Mouse (Mus musculus) neural tube, embryonic 12.5 days (tissue): Measurements from ENCODE around the gene Gadd45g. TPM values are rescaled to one million over a fixed set of nuclear protein-coding genes. Genes with fewer than 3 reads are reported as not detected.

ENCODE experiments used
- ATAC-seq: fragments of 200-750 bp; cut with Nextera tagmentation; 2 replicates; pipeline ENCODE4 v1.8.0; 2017; ENCODE audit warnings: low read depth, mild to moderate bottlenecking, moderate TSS enrichment, moderate library complexity; ENCODE audit not compliant: low FRiP score
- H3K27ac ChIP-seq: fragments of 300-500 bp; sonication (generic); 2 replicates; pipeline ENCODE4 v1.5.1; 2016
- H3K27me3 ChIP-seq: fragments of 300-500 bp; sonication (generic); replicated peaks from 2 replicates; pipeline ENCODE4 v1.6.1; 2016; ENCODE audit warnings: mild to moderate bottlenecking
- H3K36me3 ChIP-seq: fragments of 300-500 bp; sonication (generic); 2 replicates; pipeline ENCODE4 v1.6.1; 2016; ENCODE audit warnings: mild to moderate bottlenecking
- H3K4me1 ChIP-seq: fragments of 300-500 bp; sonication (generic); 2 replicates; pipeline ENCODE4 v1.6.1; 2016
- H3K4me2 ChIP-seq: fragments of 300-500 bp; sonication (generic); replicated peaks from 2 replicates; pipeline ENCODE4 v1.6.1; 2016; ENCODE audit warnings: mild to moderate bottlenecking
- H3K4me3 ChIP-seq: fragments of 300-500 bp; sonication (generic); 2 replicates; pipeline ENCODE4 v1.5.1; 2016
- H3K9ac ChIP-seq: fragments of 300-500 bp; sonication (generic); 2 replicates; pipeline ENCODE4 v1.6.1; 2016; ENCODE audit warnings: mild to moderate bottlenecking
- H3K9me3 ChIP-seq: fragments of 300-500 bp; sonication (generic); 2 replicates; pipeline ENCODE4 v1.6.1; 2016; ENCODE audit warnings: mild to moderate bottlenecking
- WGBS: fragments of 180-500 bp; shearing (Covaris S2); methylation state at CpG from one replicate; pipeline ENCODE4 v1.1.7; 2016; 5-methylcytosine and 5-hydroxymethylcytosine counted together
- polyA plus RNA-seq: library from polyadenylated mRNA; unstranded; fragments of >200 nt; fragmentation: Nextera tagmentation; extraction: Ambion mirVana; gene quantifications from 2 replicates; pipeline ENCODE4 v1.2.1, GENCODE M21; 2016

Gene Gadd45g
- polyA plus RNA-seq, 1 experiment from 2014 or later: 261 TPM

DNA sequence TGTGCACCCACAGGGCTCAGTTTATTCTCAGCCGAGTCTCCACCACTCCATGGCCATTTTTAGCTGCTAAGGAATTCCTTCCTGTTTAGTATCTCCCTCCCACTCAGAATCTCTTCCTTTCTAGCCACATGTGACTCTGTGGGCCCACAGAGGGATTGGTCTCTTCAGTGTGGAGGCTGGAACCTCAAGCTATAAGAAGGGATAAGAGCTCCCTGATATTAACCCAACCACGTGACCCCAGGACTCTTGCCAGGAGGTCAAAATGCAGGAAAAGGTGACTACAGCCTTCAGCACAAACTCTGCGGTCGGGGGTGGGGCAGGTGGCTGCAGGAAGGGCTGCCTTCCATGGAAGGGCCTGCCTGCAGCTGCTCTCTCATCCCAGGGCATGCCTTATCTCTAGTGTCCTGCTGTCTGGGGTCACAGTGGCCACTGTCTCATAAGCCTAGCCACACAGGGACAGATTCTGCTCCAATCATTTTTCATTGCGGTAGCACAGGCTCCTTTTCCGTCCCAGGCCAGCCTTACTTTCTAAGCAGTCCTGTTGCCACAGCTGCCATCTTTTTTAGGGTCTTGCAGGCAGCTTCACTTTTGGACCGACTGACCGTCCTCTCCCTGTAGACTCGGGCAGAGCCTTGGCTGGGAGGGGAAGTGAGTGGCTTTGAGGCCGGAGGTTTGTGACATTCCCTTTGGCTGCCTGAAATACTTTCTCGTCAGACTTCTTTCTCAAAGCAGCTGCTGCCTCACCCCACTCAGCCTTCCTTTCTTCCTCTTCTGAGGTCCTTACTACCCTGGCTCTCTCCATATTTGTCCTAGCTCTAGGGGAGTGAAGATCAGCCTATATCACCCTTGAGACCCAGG is 35.0 kb downstream of the Gadd45g start:
- 70% methylated on average over 11 of the region's 11 CpGs for WGBS
- Histone ChIP-seq H3K27ac (no peak overlapping the region), H3K36me3 (no peaks in the 10 kb centered on the region), H3K9ac (no peak overlapping the region), H3K4me3 (no peak overlapping the region), H3K4me2 (no peak overlapping the region), H3K27me3 (no peaks in the 10 kb centered on the region), H3K4me1 (peaks cover 13% of the 10 kb centered on the region; the same call in 1 of the 2 replicates), H3K9me3 (no peaks in the 10 kb centered on the region)
- ATAC-seq: no peak

GRCm38 (mm10) chr13:51882218-51882617 is 35.7 kb downstream of the Gadd45g start:
- 83% methylated on average over 3 of the region's 3 CpGs for WGBS
- H3K9ac ChIP-seq: no peak overlapping the region
- H3K27ac ChIP-seq: no peak overlapping the region
- H3K4me1 ChIP-seq: peaks cover 13% of the 10 kb centered on the region; the same call in 1 of the 2 replicates
- H3K4me2 ChIP-seq: no peak overlapping the region
- H3K9me3 ChIP-seq: no peaks in the 10 kb centered on the region
- no peaks in the 10 kb centered on the region for H3K27me3 ChIP-seq
- ATAC-seq: no peak
- H3K36me3 ChIP-seq: no peaks in the 10 kb centered on the region
- H3K4me3 ChIP-seq: no peak overlapping the region

GRCm38 (mm10) chr13:51884250-51884649 is 37.8 kb downstream of the Gadd45g start:
- Histone ChIP-seq H3K4me3 (no peak overlapping the region), H3K4me1 (peaks cover 13% of the 10 kb centered on the region; the same call in 1 of the 2 replicates), H3K27me3 (no peaks in the 10 kb centered on the region), H3K27ac (no peak overlapping the region), H3K9ac (no peak overlapping the region), H3K36me3 (no peaks in the 10 kb centered on the region), H3K4me2 (no peak overlapping the region), H3K9me3 (no peaks in the 10 kb centered on the region)
- no peak for ATAC-seq
- 75% methylated on average over 5 of the region's 5 CpGs for WGBS

GRCm38 (mm10) chr13:51885594-51885993 is 39.1 kb downstream of the Gadd45g start:
- WGBS: 89% methylated on average over 10 of the region's 10 CpGs
- Histone ChIP-seq H3K27me3 (no peaks in the 10 kb centered on the region), H3K36me3 (no peaks in the 10 kb centered on the region), H3K9ac (no peak overlapping the region), H3K9me3 (no peaks in the 10 kb centered on the region), H3K27ac (no peak overlapping the region), H3K4me3 (no peak overlapping the region), H3K4me1 (peaks cover 13% of the 10 kb centered on the region; the same call in 1 of the 2 replicates), H3K4me2 (no peak overlapping the region)
- no peak for ATAC-seq

GRCm38 (mm10) chr13:51886085-51886484 is 39.6 kb downstream of the Gadd45g start:
- Histone ChIP-seq H3K4me3 (no peak overlapping the region), H3K4me2 (no peak overlapping the region), H3K36me3 (no peaks in the 10 kb centered on the region), H3K4me1 (peaks cover 13% of the 10 kb centered on the region; the same call in 1 of the 2 replicates), H3K27me3 (no peaks in the 10 kb centered on the region), H3K27ac (no peak overlapping the region), H3K9ac (no peak overlapping the region), H3K9me3 (no peaks in the 10 kb centered on the region)
- 78% methylated on average over 6 of the region's 6 CpGs for WGBS
- no peak for ATAC-seq

- H3K4me3 ChIP-seq: no peak overlapping the region
- 74% methylated on average over 10 of the region's 10 CpGs for WGBS
- no peaks in the 10 kb centered on the region for H3K9me3 ChIP-seq
- H3K27me3 ChIP-seq: no peaks in the 10 kb centered on the region
- H3K36me3 ChIP-seq: no peaks in the 10 kb centered on the region
- ATAC-seq: no peak
- no peak overlapping the region for H3K9ac ChIP-seq
- H3K4me2 ChIP-seq: no peak overlapping the region
- peaks cover 13% of the 10 kb centered on the region; the same call in 1 of the 2 replicates for H3K4me1 ChIP-seq
- H3K27ac ChIP-seq: no peak overlapping the region
Observed at GRCm38 (mm10) chr13:51886723-51887122, 40.2 kb downstream of the Gadd45g start.

- no peaks in the 10 kb centered on the region for H3K27me3 ChIP-seq
- no peak for ATAC-seq
- H3K4me2 ChIP-seq: no peak overlapping the region
- no peaks in the 10 kb centered on the region for H3K9me3 ChIP-seq
- no peak overlapping the region for H3K9ac ChIP-seq
- 81% methylated on average over 2 of the region's 2 CpGs for WGBS
- no peak overlapping the region for H3K4me3 ChIP-seq
- H3K27ac ChIP-seq: no peak overlapping the region
- no peaks in the 10 kb centered on the region for H3K36me3 ChIP-seq
- H3K4me1 ChIP-seq: peaks cover 9% of the 10 kb centered on the region; the same call in 1 of the 2 replicates
Observed at GRCm38 (mm10) chr13:51888426-51888825, 41.9 kb downstream of the Gadd45g start.

DNA sequence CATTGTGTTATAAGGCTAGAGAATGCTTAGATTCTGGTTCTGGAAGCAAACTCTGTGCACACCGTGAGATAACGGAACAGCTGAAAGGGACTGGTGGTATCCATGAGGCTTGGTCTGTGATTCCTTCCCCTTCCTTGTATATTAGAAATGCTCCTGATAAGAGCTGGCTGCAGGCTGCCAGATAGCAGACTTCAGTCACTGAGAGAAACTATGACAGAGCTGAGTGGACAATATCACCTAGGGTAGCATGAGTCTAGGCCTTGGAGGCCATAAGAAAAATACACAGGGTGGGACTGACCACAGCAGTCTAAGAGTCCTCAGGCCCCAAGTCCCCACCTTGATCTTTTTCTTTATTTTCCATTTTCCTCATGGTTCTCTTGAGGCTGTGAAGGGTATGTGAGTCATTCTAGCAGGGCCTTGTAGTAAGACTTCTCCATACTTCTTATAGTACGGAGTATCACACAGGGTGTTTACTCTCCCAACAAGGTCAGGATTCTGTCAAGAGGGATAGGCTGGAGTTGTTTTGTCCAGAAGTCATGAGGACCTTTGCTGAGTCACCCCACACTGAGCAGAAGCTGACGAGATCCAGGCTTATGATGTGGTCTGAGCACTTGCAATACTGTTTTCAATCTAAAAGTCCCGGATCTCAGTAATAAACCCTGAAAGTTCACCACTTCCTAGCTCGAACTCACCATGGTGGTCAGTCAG is 45.5 kb downstream of the Gadd45g start:
- Histone ChIP-seq H3K27me3 (no peaks in the 10 kb centered on the region), H3K36me3 (no peaks in the 10 kb centered on the region), H3K4me2 (no peak overlapping the region), H3K4me3 (no peak overlapping the region), H3K9ac (no peak overlapping the region), H3K4me1 (no peaks in the 10 kb centered on the region), H3K27ac (no peak overlapping the region), H3K9me3 (0 out of 2 replicates have a peak, but pooled peaks cover 7% of the 10 kb centered on the region)
- 91% methylated on average over 6 of the region's 6 CpGs for WGBS
- no peak for ATAC-seq

- peaks cover 3% of the 10 kb centered on the region for H3K4me1 ChIP-seq
- ATAC-seq: no peak
- WGBS: 85% methylated on average over 3 of the region's 3 CpGs
- H3K27me3 ChIP-seq: no peaks in the 10 kb centered on the region
- H3K9ac ChIP-seq: no peak overlapping the region
- no peak overlapping the region for H3K27ac ChIP-seq
- 0 out of 2 replicates have a peak, but pooled peaks cover 7% of the 10 kb centered on the region for H3K9me3 ChIP-seq
- no peaks in the 10 kb centered on the region for H3K36me3 ChIP-seq
- no peak overlapping the region for H3K4me3 ChIP-seq
- H3K4me2 ChIP-seq: no peak overlapping the region
Observed at GRCm38 (mm10) chr13:51897579-51897978, 51.1 kb downstream of the Gadd45g start.

Other genes starting within 250 kb of the Gadd45g start
- gene Cks2, start 201.4 kb upstream of the Gadd45g start, polyA plus RNA-seq: 177 and 181 TPM in 2 replicates
- gene Secisbp2, start 195.0 kb upstream of the Gadd45g start, polyA plus RNA-seq: 25.9 and 33.3 TPM in 2 replicates
- gene Sema4d, start 52.9 kb upstream of the Gadd45g start, polyA plus RNA-seq: 8.5 and 9.9 TPM in 2 replicates